Mouse (Mus musculus) ovary, postnatal 14 days (tissue): ENCODE data around the gene Sox2.

Experiments
- DNase-seq: peaks from one replicate; pipeline ENCODE4 v3.0.0; 2022; ENCODE audit warnings: low spot score

The Sox2 gene

GRCm38 (mm10) chr3:34643536-34644115 is 6.6 kb upstream of the Sox2 start:
- no peak for DNase-seq

GRCm38 (mm10) chr3:34646169-34646568 is 4.0 kb upstream of the Sox2 start:
- no peak for DNase-seq

GRCm38 (mm10) chr3:34647688-34648087 is 2.5 kb upstream of the Sox2 start:
- DNase-seq, result peak; percentile 76

- DNase-seq, result no peak
Measured at GRCm38 (mm10) chr3:34648105-34648832, 1.9 kb upstream of the Sox2 start.

GRCm38 (mm10) chr3:34648833-34649719 is 1.1 kb upstream of the Sox2 start:
- DNase-seq, result no peak

- DNase-seq, result no peak
Measured at GRCm38 (mm10) chr3:34650621-34651361, 586 bp downstream of the Sox2 start.

- DNase-seq, result no peak
Measured at GRCm38 (mm10) chr3:34651486-34652170, 1.4 kb downstream of the Sox2 start.

GRCm38 (mm10) chr3:34652616-34653015 is 2.4 kb downstream of the Sox2 start:
- no peak for DNase-seq

GRCm38 (mm10) chr3:34653235-34653976 is 3.2 kb downstream of the Sox2 start:
- DNase-seq, result no peak

- DNase-seq, result no peak
Measured at GRCm38 (mm10) chr3:34653977-34654500, 3.8 kb downstream of the Sox2 start.

GRCm38 (mm10) chr3:34654781-34655180 is 4.6 kb downstream of the Sox2 start:
- no peak for DNase-seq

- no peak for DNase-seq
Measured at GRCm38 (mm10) chr3:34655311-34656075, 5.3 kb downstream of the Sox2 start.

- no peak for DNase-seq
Measured at GRCm38 (mm10) chr3:34656153-34656552, 5.9 kb downstream of the Sox2 start.

GRCm38 (mm10) chr3:34656813-34657700 is 6.9 kb downstream of the Sox2 start:
- DNase-seq, result no peak

- DNase-seq, result no peak
Measured at GRCm38 (mm10) chr3:34657701-34658090, 7.5 kb downstream of the Sox2 start.

- DNase-seq, result no peak
Measured at GRCm38 (mm10) chr3:34658241-34658965, 8.2 kb downstream of the Sox2 start.

GRCm38 (mm10) chr3:34658966-34659535 is 8.8 kb downstream of the Sox2 start:
- no peak for DNase-seq

GRCm38 (mm10) chr3:34659861-34660260 is 9.7 kb downstream of the Sox2 start:
- no peak for DNase-seq
